Mouse (Mus musculus): ENCODE data around the gene Gimap7. TPM values are rescaled to one million over a fixed set of nuclear protein-coding genes. Genes with fewer than 3 reads are reported as not detected.

Gene Gimap7
- polyA plus RNA-seq (2015; fragmentation: Nextera tagmentation; extraction: Ambion mirVana): not detected in 2 replicates

DNA sequence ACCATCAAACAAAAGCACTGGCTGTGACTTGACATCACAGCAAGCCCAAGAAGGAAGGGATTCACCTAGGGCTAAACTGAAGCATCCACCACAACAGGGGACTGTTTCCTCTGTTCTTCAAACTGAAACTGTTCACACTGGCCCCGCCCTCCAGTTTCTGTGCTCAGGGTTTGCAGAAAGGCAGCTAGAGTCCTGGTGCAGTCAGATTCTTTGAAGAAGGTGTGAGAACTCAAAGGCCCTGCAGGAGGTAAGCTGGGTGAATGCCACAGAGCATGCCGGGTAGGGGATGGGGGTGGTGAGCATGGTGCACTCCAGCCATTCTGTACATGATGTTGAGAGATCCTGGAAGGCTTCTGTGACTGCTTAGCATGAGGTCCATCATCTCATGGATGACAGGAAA lies at the start of gene Gimap7, which contains the start of gene Gm28053:
TSS of gene Gimap7 (plus strand) at position 167 of the 400 bp plus-strand sequence.
TSS of gene Gm28053 (plus strand) at position 153 of the 400 bp plus-strand sequence.
- Histone ChIP-seq H3K4me1 (no peaks in the 10 kb centered on the region), H3K27ac (replicated peaks) (no peak within 1 kb of the TSS), H3K4me2 (replicated peaks) (no peak within 1 kb of the TSS), H3K9me3 (no peaks in the 10 kb centered on the region), H3K36me3 (no peaks in the 10 kb centered on the region), H3K4me3 (no peak within 1 kb of the TSS), H3K9ac (replicated peaks) (no peak within 1 kb of the TSS), H3K27me3 (no peaks in the 10 kb centered on the region)
- no peak for ATAC-seq (replicated peaks)
- 45% methylated on average over 2 of the region's 2 CpGs for WGBS

DNA sequence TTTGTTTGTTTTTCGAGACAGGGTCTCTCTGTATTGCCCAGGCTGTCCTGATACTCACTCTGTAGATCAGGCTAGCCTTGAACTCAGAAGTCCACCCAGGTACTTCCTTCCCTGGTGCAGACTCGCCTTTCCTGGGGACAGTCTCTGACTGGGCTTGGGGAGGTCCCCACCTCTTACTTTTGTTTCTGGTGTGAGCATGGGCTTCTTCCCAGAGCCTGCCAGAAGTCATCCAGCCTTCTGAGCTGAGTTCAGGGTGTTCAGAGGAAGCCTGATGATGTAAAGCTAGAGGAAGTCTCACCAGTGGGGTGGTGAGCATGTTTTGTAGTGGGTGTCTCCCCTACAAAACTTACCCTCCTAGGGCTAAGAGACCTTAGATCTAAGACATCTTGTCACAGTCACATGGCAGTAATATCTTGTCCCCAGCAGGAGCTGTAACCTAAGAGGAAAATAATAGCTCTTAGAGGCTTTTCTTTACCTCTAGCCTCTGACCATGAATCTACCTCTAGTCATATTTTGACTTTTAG lies 48.9 kb upstream of the Gimap7 start:
- H3K4me2 ChIP-seq (replicated peaks): no peak overlapping the region
- no peak overlapping the region for H3K27ac ChIP-seq (replicated peaks)

DNA sequence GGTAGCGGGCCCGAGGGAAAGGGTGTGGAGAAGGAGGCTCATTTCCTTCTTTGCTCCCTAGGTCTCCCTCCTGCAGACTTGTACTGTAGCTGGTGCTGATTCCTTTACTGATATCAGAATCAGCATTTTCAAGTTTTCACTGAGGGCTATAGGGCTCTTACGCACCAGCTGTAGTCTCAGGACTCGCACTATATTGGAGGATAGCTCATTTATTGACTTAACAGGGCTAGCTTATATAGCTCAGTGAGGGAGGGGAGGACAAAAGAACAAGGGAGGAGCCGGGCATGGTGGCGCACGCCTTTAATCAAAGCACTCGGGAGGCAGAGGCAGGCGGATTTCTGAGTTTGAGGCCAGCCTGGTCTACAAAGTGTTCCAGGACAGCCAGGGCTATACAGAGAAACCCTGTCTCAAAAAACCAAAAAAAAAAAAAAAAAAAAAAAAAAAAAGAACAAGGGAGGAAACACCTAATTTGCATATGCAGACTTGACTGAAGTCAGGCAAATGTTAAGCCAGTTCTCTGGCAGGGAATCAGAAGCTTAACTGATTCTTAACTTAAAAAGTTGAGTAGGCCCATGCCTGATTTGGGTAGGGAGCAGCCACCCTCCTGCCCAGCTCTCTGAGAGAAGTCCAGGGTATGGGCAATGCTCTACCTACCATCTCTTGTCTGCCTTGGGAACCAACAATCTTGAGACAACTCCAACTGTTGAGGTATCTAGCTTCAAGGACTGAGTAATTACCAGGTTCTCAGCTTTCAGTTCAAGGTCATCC lies 43.9 kb upstream of the Gimap7 start:
- no peak overlapping the region for H3K4me3 ChIP-seq
- H3K9ac ChIP-seq (replicated peaks): no peak overlapping the region
- no peaks in the 10 kb centered on the region for H3K36me3 ChIP-seq
- no peaks in the 10 kb centered on the region for H3K9me3 ChIP-seq
- H3K4me1 ChIP-seq: no peaks in the 10 kb centered on the region
- H3K4me2 ChIP-seq (replicated peaks): no peak overlapping the region
- no peaks in the 10 kb centered on the region for H3K27me3 ChIP-seq
- H3K27ac ChIP-seq (replicated peaks): no peak overlapping the region
- ATAC-seq (replicated peaks): no peak
- WGBS: 91% methylated on average over 9 of the region's 9 CpGs

More for the DNA sequence above, 48.9 kb upstream of the Gimap7 start:
- H3K9me3 ChIP-seq: no peaks in the 10 kb centered on the region
- H3K4me3 ChIP-seq: no peak overlapping the region
- no peak for ATAC-seq (replicated peaks)
- WGBS: 69% methylated on average over 2 of the region's 2 CpGs
- no peaks in the 10 kb centered on the region for H3K27me3 ChIP-seq
- no peaks in the 10 kb centered on the region for H3K36me3 ChIP-seq
- no peaks in the 10 kb centered on the region for H3K4me1 ChIP-seq
- no peak overlapping the region for H3K9ac ChIP-seq (replicated peaks)

DNA sequence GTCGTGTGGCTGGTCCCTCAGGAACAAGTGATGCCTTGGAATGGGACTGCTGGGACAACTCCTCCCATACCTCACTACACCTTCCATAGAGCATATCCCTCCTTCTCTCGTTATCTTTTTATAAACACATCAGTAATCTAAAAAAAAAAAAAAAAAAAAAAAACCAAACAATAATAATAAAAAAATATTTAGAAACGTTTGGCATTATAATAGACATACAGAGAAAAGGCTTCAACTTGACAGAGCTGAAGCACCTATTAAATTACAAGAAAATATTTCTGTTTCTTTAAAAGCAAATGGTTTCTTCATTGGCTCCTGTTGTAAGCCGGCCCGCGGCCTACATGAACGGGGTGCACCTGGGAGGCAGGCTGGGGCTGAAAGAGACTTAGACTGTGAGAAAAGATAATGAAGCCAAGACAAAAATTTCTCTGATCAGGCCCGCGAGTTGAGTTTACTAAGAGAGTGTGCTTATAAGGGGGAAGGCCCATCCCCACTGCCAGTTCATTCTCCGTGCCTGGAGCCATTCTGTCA lies 43.0 kb upstream of the Gimap7 start:
- Histone ChIP-seq H3K4me3 (no peak overlapping the region), H3K4me1 (no peaks in the 10 kb centered on the region), H3K4me2 (replicated peaks) (peak overlapping the region; percentile 22), H3K9me3 (no peaks in the 10 kb centered on the region), H3K27me3 (no peaks in the 10 kb centered on the region), H3K27ac (replicated peaks) (no peak overlapping the region), H3K9ac (replicated peaks) (no peak overlapping the region), H3K36me3 (no peaks in the 10 kb centered on the region)
- WGBS: 44% methylated on average over 10 of the region's 10 CpGs
- ATAC-seq (replicated peaks): no peak

DNA sequence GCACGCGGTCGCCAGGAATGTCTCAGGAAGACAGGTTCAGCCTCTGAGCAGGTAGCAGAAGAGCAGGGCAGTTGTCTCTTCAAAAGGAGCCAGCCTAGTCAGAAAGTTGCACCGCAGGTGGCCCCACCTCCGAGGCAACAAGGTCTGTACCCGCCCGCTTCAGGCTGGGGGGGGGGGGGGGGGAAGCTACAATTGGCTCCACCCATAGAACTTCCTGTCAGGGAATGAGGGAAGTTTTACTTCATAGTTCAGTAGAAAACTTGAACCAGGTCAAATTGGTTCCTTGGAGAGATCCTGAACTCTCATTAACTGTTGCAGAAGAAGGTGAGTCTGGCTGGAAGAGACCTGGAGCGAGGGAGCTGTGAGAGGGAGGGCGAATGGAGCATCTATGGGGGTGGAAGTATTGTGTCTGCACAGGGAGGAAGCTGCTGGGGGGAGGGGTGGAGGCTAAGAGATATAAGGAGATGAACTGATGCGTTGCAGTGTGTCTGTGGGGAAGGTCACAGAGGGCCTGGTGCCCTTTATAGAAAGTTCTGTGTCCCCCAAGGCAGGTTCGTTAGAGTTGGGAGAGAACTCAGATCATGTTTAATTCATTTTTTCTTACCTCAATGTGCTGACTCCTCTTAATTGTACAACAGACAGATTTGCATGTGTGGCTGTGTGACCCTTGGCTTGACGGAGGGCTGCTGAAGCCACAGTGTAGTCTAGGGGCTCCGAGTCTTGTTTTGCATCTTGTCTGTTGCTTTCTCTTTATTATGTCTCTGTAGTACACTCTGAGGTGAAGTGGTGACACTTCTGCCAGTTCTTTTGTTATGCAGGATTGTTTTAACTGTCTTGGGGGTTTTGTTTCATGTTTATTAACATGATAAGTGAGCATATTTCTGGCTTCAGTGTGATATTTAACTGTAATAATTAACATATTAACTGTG lies 42.2 kb upstream of the Gimap7 start, which contains the start of gene Gimap9:
TSS of gene Gimap9 (plus strand) at position 199 of the 929 bp plus-strand sequence.
- H3K9ac ChIP-seq (replicated peaks): no peak within 1 kb of the TSS
- H3K27me3 ChIP-seq: no peaks in the 10 kb centered on the region
- H3K36me3 ChIP-seq: no peaks in the 10 kb centered on the region
- WGBS: 22% methylated on average over 11 of the region's 13 CpGs
- no peak for ATAC-seq (replicated peaks)
- H3K4me2 ChIP-seq (replicated peaks): peak within 1 kb of the TSS; percentile 22
- no peaks in the 10 kb centered on the region for H3K9me3 ChIP-seq
- H3K4me1 ChIP-seq: no peaks in the 10 kb centered on the region
- H3K4me3 ChIP-seq: peak within 1 kb of the TSS; percentile 1; the same call in 1 of the 2 replicates
- no peak within 1 kb of the TSS for H3K27ac ChIP-seq (replicated peaks)

DNA sequence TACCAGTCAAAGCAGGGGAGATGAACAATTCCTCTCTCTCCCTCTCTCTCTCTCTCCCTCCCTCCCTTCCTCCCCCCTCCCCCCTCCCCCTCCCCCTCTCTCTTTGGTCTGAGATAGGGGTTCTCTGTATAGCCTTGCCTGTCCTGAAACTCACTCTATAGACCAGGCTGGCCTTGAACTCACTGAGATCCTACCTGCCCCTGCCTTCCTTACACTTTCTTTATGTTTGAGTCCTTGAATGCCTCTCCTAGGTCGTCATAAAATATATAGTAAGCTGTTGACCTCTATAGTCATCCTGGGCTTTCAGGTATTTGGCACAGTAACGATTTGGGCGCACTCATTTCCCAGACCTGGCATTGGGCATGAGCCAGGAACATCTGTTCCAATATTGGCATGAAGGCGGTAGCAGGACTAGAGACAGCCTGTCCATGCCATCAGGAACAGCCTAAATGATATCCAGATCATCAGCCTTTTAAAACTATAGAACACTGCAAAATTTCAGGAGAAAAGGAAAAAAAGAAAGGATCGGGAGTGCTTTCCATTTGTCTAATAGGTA lies 41.5 kb upstream of the Gimap7 start:
- H3K4me2 ChIP-seq (replicated peaks): no peak overlapping the region
- WGBS: 73% methylated on average over 5 of the region's 5 CpGs

DNA sequence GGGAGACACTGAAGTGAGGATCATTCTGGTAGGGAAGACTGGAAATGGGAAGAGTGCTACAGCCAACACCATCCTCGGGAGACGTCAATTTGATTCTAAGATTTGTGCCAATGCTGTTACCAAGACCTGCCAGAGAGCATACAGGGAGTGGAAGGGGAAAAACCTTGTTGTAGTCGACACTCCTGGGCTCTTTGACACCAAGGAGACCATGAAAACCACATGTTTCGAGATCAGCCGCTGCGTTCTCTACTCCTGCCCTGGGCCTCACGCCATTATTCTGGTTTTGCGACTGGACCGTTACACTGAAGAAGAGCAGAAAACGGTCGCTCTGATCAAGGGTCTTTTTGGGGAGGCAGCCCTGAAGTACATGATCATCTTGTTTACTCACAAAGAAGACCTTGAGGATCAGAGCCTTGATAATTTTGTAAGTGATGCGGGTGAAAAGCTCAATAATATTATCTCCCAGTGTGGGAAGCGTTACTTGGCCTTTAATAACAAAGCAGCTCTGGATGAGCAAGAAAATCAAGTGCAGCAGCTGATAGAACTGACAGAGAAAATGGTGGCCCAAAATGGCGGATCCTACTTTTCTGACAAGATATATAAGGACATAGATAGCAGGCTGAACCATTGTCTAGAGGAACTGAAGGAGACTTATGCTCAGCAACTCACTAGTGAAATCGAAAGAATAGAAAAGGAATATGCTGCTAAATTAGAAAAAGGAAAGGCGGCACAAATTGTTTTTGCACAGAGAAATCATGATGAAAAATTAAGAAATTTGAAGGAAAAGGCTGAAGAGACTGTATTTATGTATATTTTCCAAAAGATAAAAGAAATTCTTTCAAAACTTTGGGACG lies 40.7 kb upstream of the Gimap7 start:
- Histone ChIP-seq H3K9me3 (no peaks in the 10 kb centered on the region), H3K4me3 (no peak overlapping the region), H3K27me3 (no peaks in the 10 kb centered on the region), H3K9ac (replicated peaks) (no peak overlapping the region), H3K36me3 (no peaks in the 10 kb centered on the region), H3K4me2 (replicated peaks) (no peak overlapping the region), H3K4me1 (no peaks in the 10 kb centered on the region), H3K27ac (replicated peaks) (no peak overlapping the region)
- no peak for ATAC-seq (replicated peaks)
- 92% methylated on average over 17 of the region's 17 CpGs for WGBS

More for the DNA sequence above, 41.5 kb upstream of the Gimap7 start:
- H3K9me3 ChIP-seq: no peaks in the 10 kb centered on the region
- H3K36me3 ChIP-seq: no peaks in the 10 kb centered on the region
- H3K27ac ChIP-seq (replicated peaks): no peak overlapping the region
- ATAC-seq (replicated peaks): no peak
- no peak overlapping the region for H3K9ac ChIP-seq (replicated peaks)
- no peaks in the 10 kb centered on the region for H3K27me3 ChIP-seq
- H3K4me1 ChIP-seq: no peaks in the 10 kb centered on the region
- H3K4me3 ChIP-seq: no peak overlapping the region

DNA sequence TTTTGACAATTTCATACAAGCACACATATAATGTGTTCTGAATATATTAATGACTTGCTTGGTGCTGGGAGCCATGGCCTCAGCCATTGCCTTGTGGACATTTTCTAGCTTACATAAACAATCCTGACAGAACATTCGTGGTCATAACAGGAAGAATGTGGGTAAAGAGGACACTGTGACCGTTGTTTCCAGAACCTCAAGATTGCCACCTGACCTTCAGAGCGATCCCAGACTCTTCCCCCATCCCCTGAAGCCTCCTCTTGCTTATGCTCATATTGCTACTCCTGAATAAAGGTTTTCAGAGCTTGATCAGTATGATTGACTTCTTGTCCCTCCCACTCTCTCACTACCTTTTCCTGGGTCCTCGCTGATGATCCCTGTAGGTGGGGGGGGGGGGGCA lies 40.0 kb upstream of the Gimap7 start:
- WGBS: 84% methylated on average over 4 of the region's 4 CpGs
- Histone ChIP-seq H3K4me2 (replicated peaks) (no peak overlapping the region), H3K36me3 (no peaks in the 10 kb centered on the region), H3K4me1 (no peaks in the 10 kb centered on the region), H3K4me3 (no peak overlapping the region), H3K9me3 (no peaks in the 10 kb centered on the region), H3K27me3 (no peaks in the 10 kb centered on the region), H3K9ac (replicated peaks) (no peak overlapping the region), H3K27ac (replicated peaks) (no peak overlapping the region)
- no peak for ATAC-seq (replicated peaks)

DNA sequence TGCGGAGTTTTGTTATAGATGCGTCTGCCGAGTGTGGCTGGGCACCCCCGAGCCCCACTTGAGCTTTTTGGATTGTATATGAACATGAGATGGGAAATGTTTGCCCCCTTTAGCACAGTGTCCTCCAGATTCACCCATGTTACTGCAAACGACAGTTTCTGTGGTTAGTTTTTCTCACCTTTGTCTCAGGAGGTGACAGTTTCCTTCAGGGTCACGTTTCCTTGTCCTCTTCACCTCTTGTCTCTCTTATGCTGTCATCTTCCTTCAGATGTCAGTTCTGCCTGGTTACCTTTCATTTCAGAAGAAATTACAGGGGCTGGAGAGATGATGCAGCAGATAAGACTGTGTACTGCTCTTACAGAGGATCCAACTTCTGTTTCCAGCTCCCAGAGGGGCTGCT lies 38.7 kb upstream of the Gimap7 start:
- ATAC-seq (replicated peaks): no peak
- WGBS: 91% methylated on average over 6 of the region's 6 CpGs
- Histone ChIP-seq H3K9ac (replicated peaks) (no peak overlapping the region), H3K36me3 (no peaks in the 10 kb centered on the region), H3K4me2 (replicated peaks) (no peak overlapping the region), H3K27me3 (no peaks in the 10 kb centered on the region), H3K4me1 (no peaks in the 10 kb centered on the region), H3K27ac (replicated peaks) (no peak overlapping the region), H3K4me3 (no peak overlapping the region), H3K9me3 (no peaks in the 10 kb centered on the region)

DNA sequence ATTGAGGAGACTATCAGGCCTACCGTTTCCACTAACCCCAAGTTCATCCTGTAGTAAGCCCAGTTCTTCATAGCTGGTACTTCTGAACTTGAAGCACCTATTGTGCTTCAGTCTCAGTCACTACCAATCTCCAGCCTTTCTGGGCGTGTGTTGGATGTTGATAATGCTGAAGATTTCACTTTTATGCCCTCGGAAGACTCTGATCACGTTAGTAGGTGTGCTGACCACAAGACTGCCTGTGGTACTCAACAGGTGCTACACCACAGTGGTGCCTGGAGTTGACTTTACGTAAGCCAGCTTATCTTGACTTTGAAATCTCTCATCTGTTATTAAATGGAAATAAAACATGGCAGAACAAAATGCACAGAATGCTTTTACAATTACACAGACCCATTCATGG lies 38.0 kb upstream of the Gimap7 start:
- no peak overlapping the region for H3K9ac ChIP-seq (replicated peaks)
- no peak for ATAC-seq (replicated peaks)
- H3K4me1 ChIP-seq: no peaks in the 10 kb centered on the region
- no peak overlapping the region for H3K4me3 ChIP-seq
- H3K9me3 ChIP-seq: no peaks in the 10 kb centered on the region
- no peak overlapping the region for H3K27ac ChIP-seq (replicated peaks)
- H3K27me3 ChIP-seq: no peaks in the 10 kb centered on the region
- no peak overlapping the region for H3K4me2 ChIP-seq (replicated peaks)
- WGBS: 82% methylated on average over 5 of the region's 5 CpGs
- H3K36me3 ChIP-seq: no peaks in the 10 kb centered on the region

DNA sequence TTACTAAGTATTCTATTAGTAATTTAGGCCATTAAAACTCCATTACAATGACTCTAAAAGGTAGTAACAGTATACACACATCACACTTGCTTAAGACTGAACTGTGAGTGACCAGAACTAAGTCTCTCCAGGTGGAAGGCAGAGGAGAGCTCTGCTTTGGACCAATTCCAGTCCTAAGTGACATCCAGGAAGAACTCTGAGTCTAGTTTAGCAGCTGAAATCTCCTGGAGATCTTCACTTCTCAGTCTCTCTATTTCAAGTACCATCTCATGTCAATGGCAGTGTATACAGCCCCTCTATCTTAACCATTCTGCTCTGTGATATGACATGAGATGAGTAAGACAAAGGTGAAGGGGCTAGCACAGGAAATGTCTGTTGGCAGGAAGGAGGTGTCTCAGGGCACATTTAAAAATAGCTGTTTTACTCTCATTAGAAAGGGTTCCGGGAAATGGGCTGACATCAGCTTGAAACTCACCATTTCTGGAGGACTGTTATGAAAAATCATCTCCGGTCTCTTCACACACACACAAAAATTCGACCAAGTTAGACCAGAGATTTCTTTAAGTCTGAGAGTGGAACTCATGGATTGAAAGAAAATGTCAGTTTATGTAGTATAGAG lies 36.8 kb upstream of the Gimap7 start:
- 85% methylated on average over 3 of the region's 3 CpGs for WGBS
- no peak overlapping the region for H3K27ac ChIP-seq (replicated peaks)
- no peaks in the 10 kb centered on the region for H3K9me3 ChIP-seq
- ATAC-seq (replicated peaks): no peak
- no peak overlapping the region for H3K4me3 ChIP-seq
- no peaks in the 10 kb centered on the region for H3K27me3 ChIP-seq
- H3K36me3 ChIP-seq: no peaks in the 10 kb centered on the region
- no peak overlapping the region for H3K9ac ChIP-seq (replicated peaks)
- no peak overlapping the region for H3K4me2 ChIP-seq (replicated peaks)
- H3K4me1 ChIP-seq: no peaks in the 10 kb centered on the region

Measured in forebrain, embryonic 15.5 days (tissue).